Mouse (Mus musculus) spleen, adult 2 months (tissue): ENCODE results near the gene Neurl4.

ENCODE experiments used
- CTCF ChIP-seq: fragments of 200-500 bp; IDR thresholded peaks from 2 replicates; pipeline ENCODE4 v1.5.1; 2011; ENCODE audit warnings: mild to moderate bottlenecking, inconsistent platforms; ENCODE audit not compliant: insufficient read depth, insufficient read length, insufficient replicate concordance; ENCODE audit errors: extremely low read depth
- POLR2A ChIP-seq: fragments of 200-500 bp; IDR thresholded peaks from 2 replicates; pipeline ENCODE4 v1.6.1; 2011; ENCODE audit warnings: low read depth, low read length, inconsistent platforms

DNA sequence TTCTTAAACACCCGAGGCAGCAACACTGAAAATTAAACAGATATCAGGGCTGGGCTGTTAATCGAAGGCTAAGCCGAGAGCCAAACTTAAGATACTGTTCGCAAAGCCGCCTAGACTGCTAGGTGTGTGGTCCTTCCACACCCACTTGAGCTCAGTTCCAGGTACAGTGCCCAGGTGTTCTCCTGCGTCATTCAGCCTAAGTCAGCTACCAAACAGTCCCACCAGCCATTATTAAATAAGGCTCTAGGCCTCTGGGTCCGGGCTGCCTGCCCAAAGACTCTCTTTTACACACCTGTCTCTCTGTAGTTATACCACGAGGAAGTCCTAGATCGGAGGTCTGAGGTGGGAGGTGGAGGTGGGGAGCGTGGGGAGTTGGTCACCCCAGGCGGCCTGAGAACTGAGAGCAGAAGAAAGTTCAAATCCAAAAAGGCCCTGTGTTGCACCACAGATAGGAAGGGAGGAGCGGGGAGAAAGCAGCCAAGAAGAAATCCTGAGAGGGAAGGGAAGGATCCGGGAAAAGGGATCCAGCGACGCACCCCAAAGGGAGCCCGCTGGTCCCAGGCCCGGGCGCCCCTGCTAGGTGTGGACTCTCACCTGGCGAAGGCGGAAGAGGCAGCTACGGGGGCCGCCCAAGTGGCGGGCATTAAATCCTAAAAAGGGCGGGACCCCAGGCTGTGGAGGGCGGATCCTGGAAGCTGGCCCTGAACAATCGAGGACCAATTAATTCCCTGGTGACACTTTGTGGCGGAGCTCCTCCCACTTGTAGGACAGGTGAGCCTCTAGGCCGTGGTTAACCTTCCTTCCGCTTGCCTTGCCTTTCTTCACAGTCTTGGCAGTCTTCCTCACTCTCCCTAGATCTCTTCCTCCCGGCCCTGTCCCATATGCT lies 42.5 kb upstream of the Neurl4 start, which contains the start of gene Tnk1:
- no peak for TF ChIP-seq CTCF
- TF ChIP-seq POLR2A, result no peak
